Mouse (Mus musculus) spleen, postnatal 36 days (tissue): Measurements from ENCODE around the gene Vmn2r62.
"Not testable (repeated sequence)": the region's sequence is repeated elsewhere in the genome, so short reads cannot be mapped to it uniquely, and the experiment has no call there.

Source experiments
- DNase-seq, 2 experiments: peaks; one replicate each; pipeline ENCODE4 v3.0.0; 2022; ENCODE audit warnings: low spot score in 2 of 2, mixed read lengths in 1 of 2

The Vmn2r62 gene

GRCm38 (mm10) chr7:42793425-42793824, at the start of gene Vmn2r62:
Gene Vmn2r62 (minus strand): TSS chr7:42793525.
- not testable (repeated sequence) for DNase-seq

GRCm38 (mm10) chr7:42838366-42838765, 45.0 kb upstream of the Vmn2r62 start:
- DNase-seq, result not testable (repeated sequence)

DNA sequence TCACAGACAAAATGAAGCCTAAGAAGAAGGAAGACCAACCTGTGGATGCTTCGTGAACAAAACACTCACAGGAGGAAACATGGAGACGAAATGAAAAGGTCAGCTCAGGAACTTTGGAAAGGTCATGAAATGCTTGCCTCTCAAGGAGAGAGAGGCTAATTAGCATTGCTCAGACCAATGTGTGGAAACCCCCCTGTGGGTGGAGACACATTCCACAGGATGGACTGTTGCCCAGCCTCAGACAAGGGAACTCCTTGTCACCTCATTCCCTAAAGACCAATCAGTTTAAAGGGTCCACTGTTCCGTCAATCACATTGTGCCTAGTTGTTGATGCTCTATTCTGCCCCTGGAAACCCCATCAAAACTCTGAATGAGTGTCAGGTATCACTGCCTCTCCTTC, 38.9 kb upstream of the Vmn2r62 start:
- no peak for DNase-seq

GRCm38 (mm10) chr7:42749836-42750235, 43.5 kb downstream of the Vmn2r62 start:
- no peak for DNase-seq

- no peak for DNase-seq
These were observed 54.7 kb downstream of the Vmn2r62 start for GRCm38 (mm10) chr7:42738536-42739210.

GRCm38 (mm10) chr7:42726917-42727316, 66.4 kb downstream of the Vmn2r62 start, which contains the start of gene Gm17067:
Gene Gm17067 (minus strand): TSS chr7:42727017.
- DNase-seq, result not testable (repeated sequence)
